Mouse (Mus musculus): ENCODE data around the gene Snx30. TPM values are rescaled to one million over a fixed set of nuclear protein-coding genes. Genes with fewer than 3 reads are reported as not detected.
A peak's percentile ranks its signal among the peaks of the same experiment; 100 is the strongest.

Gene Snx30
- total and polyA plus RNA-seq, 2 experiments from 2014 or later, result 21.7 to 39.6 TPM

GRCm38 (mm10) chr4:59832810-59833209, 27.2 kb downstream of the Snx30 start:
- Histone ChIP-seq H3K27me3 (ENCODE audit: insufficient read depth, low read length) (no peaks in the 10 kb centered on the region), H3K9ac (replicated peaks; ENCODE audit: low read length, poor library complexity, severe bottlenecking) (no peak overlapping the region), H3K4me3 (ENCODE audit: low read depth, low read length) (no peak overlapping the region), H3K27ac (ENCODE audit: low read depth, low read length) (no peak overlapping the region), H3K4me1 (ENCODE audit: insufficient read depth, low read length) (no peaks in the 10 kb centered on the region), H3K4me2 (ENCODE audit: low read depth, low read length, poor library complexity, severe bottlenecking) (no peak overlapping the region), H3K36me3 (ENCODE audit: insufficient read depth, low read length) (0 out of 2 replicates have a peak, but pooled peaks cover 3% of the 10 kb centered on the region), H3K9me3 (ENCODE audit: low read length) (no peaks in the 10 kb centered on the region)
- ATAC-seq (ENCODE audit: low FRiP score) (no peak), DNase-seq (ENCODE audit: low spot score) (no peak)
- WGBS, result 70% methylated on average over 6 of the region's 6 CpGs
- TF ChIP-seq CTCF (IDR thresholded peaks at IDR 0.05), result no peak

GRCm38 (mm10) chr4:59837659-59838058, 32.0 kb downstream of the Snx30 start:
- Histone ChIP-seq H3K4me3 (ENCODE audit: low read depth, low read length) (no peak overlapping the region), H3K4me1 (ENCODE audit: insufficient read depth, low read length) (peaks cover 3% of the 10 kb centered on the region; the same call in 1 of the 2 replicates), H3K27me3 (ENCODE audit: insufficient read depth, low read length) (no peaks in the 10 kb centered on the region), H3K9ac (replicated peaks; ENCODE audit: low read length, poor library complexity, severe bottlenecking) (no peak overlapping the region), H3K9me3 (ENCODE audit: low read length) (no peaks in the 10 kb centered on the region), H3K27ac (ENCODE audit: low read depth, low read length) (no peak overlapping the region), H3K36me3 (ENCODE audit: insufficient read depth, low read length) (0 out of 2 replicates have a peak, but pooled peaks cover 3% of the 10 kb centered on the region), H3K4me2 (ENCODE audit: low read depth, low read length, poor library complexity, severe bottlenecking) (no peak overlapping the region)
- TF ChIP-seq CTCF (IDR thresholded peaks at IDR 0.05), result no peak
- WGBS, result 84% methylated on average over 7 of the region's 7 CpGs
- DNase-seq (ENCODE audit: low spot score), result no peak
- ATAC-seq (ENCODE audit: low FRiP score), result no peak

GRCm38 (mm10) chr4:59844460-59845244, 39.0 kb downstream of the Snx30 start:
- no peak for TF ChIP-seq CTCF (IDR thresholded peaks at IDR 0.05)
- WGBS, result 91% methylated on average over 15 of the region's 15 CpGs
- Histone ChIP-seq H3K36me3 (ENCODE audit: insufficient read depth, low read length) (no peaks in the 10 kb centered on the region), H3K27me3 (ENCODE audit: insufficient read depth, low read length) (no peaks in the 10 kb centered on the region), H3K9ac (replicated peaks; ENCODE audit: low read length, poor library complexity, severe bottlenecking) (no peak overlapping the region), H3K4me1 (ENCODE audit: insufficient read depth, low read length) (peaks cover 3% of the 10 kb centered on the region; the same call in 1 of the 2 replicates), H3K27ac (ENCODE audit: low read depth, low read length) (no peak overlapping the region), H3K9me3 (ENCODE audit: low read length) (no peaks in the 10 kb centered on the region), H3K4me2 (ENCODE audit: low read depth, low read length, poor library complexity, severe bottlenecking) (no peak overlapping the region), H3K4me3 (ENCODE audit: low read depth, low read length) (no peak overlapping the region)
- no peak for DNase-seq (ENCODE audit: low spot score)
- ATAC-seq (ENCODE audit: low FRiP score), result no peak

GRCm38 (mm10) chr4:59845245-59845637, 39.6 kb downstream of the Snx30 start:
- no peaks in the 10 kb centered on the region for H3K36me3 ChIP-seq (ENCODE audit: insufficient read depth, low read length)
- ATAC-seq (ENCODE audit: low FRiP score) (no peak), DNase-seq (ENCODE audit: low spot score) (no peak)
- H3K4me1 ChIP-seq (ENCODE audit: insufficient read depth, low read length), result peaks cover 3% of the 10 kb centered on the region; the same call in 1 of the 2 replicates
- TF ChIP-seq CTCF (IDR thresholded peaks at IDR 0.05), result no peak
- 93% methylated on average over 3 of the region's 3 CpGs for WGBS
- no peak overlapping the region for H3K9ac ChIP-seq (replicated peaks; ENCODE audit: low read length, poor library complexity, severe bottlenecking)
- no peaks in the 10 kb centered on the region for H3K9me3 ChIP-seq (ENCODE audit: low read length)
- H3K27ac ChIP-seq (ENCODE audit: low read depth, low read length), result no peak overlapping the region
- no peak overlapping the region for H3K4me2 ChIP-seq (ENCODE audit: low read depth, low read length, poor library complexity, severe bottlenecking)
- H3K4me3 ChIP-seq (ENCODE audit: low read depth, low read length), result no peak overlapping the region
- H3K27me3 ChIP-seq (ENCODE audit: insufficient read depth, low read length), result no peaks in the 10 kb centered on the region

- no peak overlapping the region for H3K27ac ChIP-seq (ENCODE audit: low read depth, low read length)
- no peak overlapping the region for H3K9ac ChIP-seq (replicated peaks; ENCODE audit: low read length, poor library complexity, severe bottlenecking)
- no peak for DNase-seq (ENCODE audit: low spot score)
- WGBS, result 95% methylated on average over 5 of the region's 5 CpGs
- no peak overlapping the region for H3K4me3 ChIP-seq (ENCODE audit: low read depth, low read length)
- no peaks in the 10 kb centered on the region for H3K36me3 ChIP-seq (ENCODE audit: insufficient read depth, low read length)
- no peak for TF ChIP-seq CTCF (IDR thresholded peaks at IDR 0.05)
- H3K27me3 ChIP-seq (ENCODE audit: insufficient read depth, low read length), result no peaks in the 10 kb centered on the region
- H3K9me3 ChIP-seq (ENCODE audit: low read length), result no peaks in the 10 kb centered on the region
- ATAC-seq (ENCODE audit: low FRiP score), result no peak
- H3K4me1 ChIP-seq (ENCODE audit: insufficient read depth, low read length), result no peaks in the 10 kb centered on the region; the same call in 1 of the 2 replicates
- H3K4me2 ChIP-seq (ENCODE audit: low read depth, low read length, poor library complexity, severe bottlenecking), result no peak overlapping the region
Observed at GRCm38 (mm10) chr4:59847447-59847846, 41.8 kb downstream of the Snx30 start.

GRCm38 (mm10) chr4:59850181-59850580, 44.5 kb downstream of the Snx30 start:
- no peaks in the 10 kb centered on the region for H3K36me3 ChIP-seq (ENCODE audit: insufficient read depth, low read length)
- H3K27me3 ChIP-seq (ENCODE audit: insufficient read depth, low read length), result no peaks in the 10 kb centered on the region
- peak; percentile 71 for TF ChIP-seq CTCF (IDR thresholded peaks at IDR 0.05)
- H3K4me2 ChIP-seq (ENCODE audit: low read depth, low read length, poor library complexity, severe bottlenecking), result no peak overlapping the region
- DNase-seq (ENCODE audit: low spot score) (peak; percentile 60), ATAC-seq (ENCODE audit: low FRiP score) (no peak)
- H3K4me3 ChIP-seq (ENCODE audit: low read depth, low read length), result no peak overlapping the region
- no peaks in the 10 kb centered on the region for H3K9me3 ChIP-seq (ENCODE audit: low read length)
- WGBS, result 74% methylated on average over 2 of the region's 2 CpGs
- H3K4me1 ChIP-seq (ENCODE audit: insufficient read depth, low read length), result no peaks in the 10 kb centered on the region
- H3K9ac ChIP-seq (replicated peaks; ENCODE audit: low read length, poor library complexity, severe bottlenecking), result no peak overlapping the region
- H3K27ac ChIP-seq (ENCODE audit: low read depth, low read length), result no peak overlapping the region

All from midbrain, postnatal 0 days (tissue).